Mouse (Mus musculus): ENCODE data around the gene Akt2. TPM values are rescaled to one million over a fixed set of nuclear protein-coding genes. Genes with fewer than 3 reads are reported as not detected.

Gene Akt2
- polyA plus RNA-seq, 1 experiment from 2014 or later, result 96.7 TPM

GRCm38 (mm10) chr7:27596586-27597503, 5.5 kb downstream of the Akt2 start:
- Histone ChIP-seq H3K27ac (ENCODE audit: low read depth, low read length) (peak overlapping the region; percentile 86), H3K4me2 (replicated peaks; ENCODE audit: low read depth, low read length) (peak overlapping the region; percentile 27), H3K4me3 (ENCODE audit: low read length) (no peak overlapping the region), H3K27me3 (ENCODE audit: control insufficient read depth, insufficient read depth, low read length) (no peaks in the 10 kb centered on the region), H3K36me3 (ENCODE audit: control insufficient read depth, insufficient read depth, low read length) (peaks cover 2% of the 10 kb centered on the region; the same call in 1 of the 2 replicates), H3K9ac (ENCODE audit: low read depth, low read length) (peak overlapping the region; percentile 48; the same call in 1 of the 2 replicates), H3K4me1 (ENCODE audit: control insufficient read depth, insufficient read depth, low read length) (peaks cover 42% of the 10 kb centered on the region), H3K9me3 (ENCODE audit: control insufficient read depth, low read length) (no peaks in the 10 kb centered on the region)
- peak; percentile 50; the same call in 1 of the 2 replicates for ATAC-seq (ENCODE audit: low FRiP score, low TSS enrichment)
- WGBS, result 22% methylated on average over 10 of the region's 10 CpGs

- Histone ChIP-seq H3K4me2 (replicated peaks; ENCODE audit: low read depth, low read length) (no peak overlapping the region; the same call in 1 of the 2 replicates), H3K4me3 (ENCODE audit: low read length) (no peak overlapping the region), H3K27ac (ENCODE audit: low read depth, low read length) (peak overlapping the region; percentile 86; the same call in 1 of the 2 replicates), H3K4me1 (ENCODE audit: control insufficient read depth, insufficient read depth, low read length) (peaks cover 35% of the 10 kb centered on the region), H3K9me3 (ENCODE audit: control insufficient read depth, low read length) (no peaks in the 10 kb centered on the region), H3K9ac (ENCODE audit: low read depth, low read length) (no peak overlapping the region), H3K27me3 (ENCODE audit: control insufficient read depth, insufficient read depth, low read length) (no peaks in the 10 kb centered on the region), H3K36me3 (ENCODE audit: control insufficient read depth, insufficient read depth, low read length) (peaks cover 2% of the 10 kb centered on the region)
- WGBS, result 84% methylated on average over 7 of the region's 7 CpGs
- ATAC-seq (ENCODE audit: low FRiP score, low TSS enrichment), result no peak
Observed at GRCm38 (mm10) chr7:27598053-27598452, 6.7 kb downstream of the Akt2 start.

GRCm38 (mm10) chr7:27601628-27602027, 10.3 kb downstream of the Akt2 start:
- Histone ChIP-seq H3K4me2 (replicated peaks; ENCODE audit: low read depth, low read length) (no peak overlapping the region), H3K9ac (ENCODE audit: low read depth, low read length) (no peak overlapping the region), H3K4me1 (ENCODE audit: control insufficient read depth, insufficient read depth, low read length) (peaks cover 30% of the 10 kb centered on the region), H3K9me3 (ENCODE audit: control insufficient read depth, low read length) (no peaks in the 10 kb centered on the region), H3K4me3 (ENCODE audit: low read length) (no peak overlapping the region), H3K27ac (ENCODE audit: low read depth, low read length) (0 out of 2 replicates have a peak overlapping the region, but pooled peaks have one; percentile 11), H3K27me3 (ENCODE audit: control insufficient read depth, insufficient read depth, low read length) (no peaks in the 10 kb centered on the region), H3K36me3 (ENCODE audit: control insufficient read depth, insufficient read depth, low read length) (no peaks in the 10 kb centered on the region; the same call in 1 of the 2 replicates)
- WGBS, result 70% methylated on average over 4 of the region's 4 CpGs
- no peak for ATAC-seq (ENCODE audit: low FRiP score, low TSS enrichment)

GRCm38 (mm10) chr7:27602161-27602560, 10.8 kb downstream of the Akt2 start:
- Histone ChIP-seq H3K9me3 (ENCODE audit: control insufficient read depth, low read length) (no peaks in the 10 kb centered on the region), H3K36me3 (ENCODE audit: control insufficient read depth, insufficient read depth, low read length) (no peaks in the 10 kb centered on the region; the same call in 1 of the 2 replicates), H3K27ac (ENCODE audit: low read depth, low read length) (no peak overlapping the region), H3K4me3 (ENCODE audit: low read length) (no peak overlapping the region), H3K4me2 (replicated peaks; ENCODE audit: low read depth, low read length) (no peak overlapping the region), H3K9ac (ENCODE audit: low read depth, low read length) (no peak overlapping the region), H3K27me3 (ENCODE audit: control insufficient read depth, insufficient read depth, low read length) (no peaks in the 10 kb centered on the region), H3K4me1 (ENCODE audit: control insufficient read depth, insufficient read depth, low read length) (peaks cover 29% of the 10 kb centered on the region)
- no peak for ATAC-seq (ENCODE audit: low FRiP score, low TSS enrichment)
- WGBS, result 78% methylated on average over 2 of the region's 2 CpGs

GRCm38 (mm10) chr7:27602835-27603234, 11.5 kb downstream of the Akt2 start:
- Histone ChIP-seq H3K27ac (ENCODE audit: low read depth, low read length) (no peak overlapping the region), H3K27me3 (ENCODE audit: control insufficient read depth, insufficient read depth, low read length) (no peaks in the 10 kb centered on the region), H3K4me1 (ENCODE audit: control insufficient read depth, insufficient read depth, low read length) (peaks cover 30% of the 10 kb centered on the region; the same call in 1 of the 2 replicates), H3K36me3 (ENCODE audit: control insufficient read depth, insufficient read depth, low read length) (peaks cover 3% of the 10 kb centered on the region; the same call in 1 of the 2 replicates), H3K4me3 (ENCODE audit: low read length) (no peak overlapping the region), H3K4me2 (replicated peaks; ENCODE audit: low read depth, low read length) (no peak overlapping the region), H3K9ac (ENCODE audit: low read depth, low read length) (no peak overlapping the region), H3K9me3 (ENCODE audit: control insufficient read depth, low read length) (no peaks in the 10 kb centered on the region)
- ATAC-seq (ENCODE audit: low FRiP score, low TSS enrichment), result no peak
- WGBS, result 75% methylated on average over 7 of the region's 7 CpGs

DNA sequence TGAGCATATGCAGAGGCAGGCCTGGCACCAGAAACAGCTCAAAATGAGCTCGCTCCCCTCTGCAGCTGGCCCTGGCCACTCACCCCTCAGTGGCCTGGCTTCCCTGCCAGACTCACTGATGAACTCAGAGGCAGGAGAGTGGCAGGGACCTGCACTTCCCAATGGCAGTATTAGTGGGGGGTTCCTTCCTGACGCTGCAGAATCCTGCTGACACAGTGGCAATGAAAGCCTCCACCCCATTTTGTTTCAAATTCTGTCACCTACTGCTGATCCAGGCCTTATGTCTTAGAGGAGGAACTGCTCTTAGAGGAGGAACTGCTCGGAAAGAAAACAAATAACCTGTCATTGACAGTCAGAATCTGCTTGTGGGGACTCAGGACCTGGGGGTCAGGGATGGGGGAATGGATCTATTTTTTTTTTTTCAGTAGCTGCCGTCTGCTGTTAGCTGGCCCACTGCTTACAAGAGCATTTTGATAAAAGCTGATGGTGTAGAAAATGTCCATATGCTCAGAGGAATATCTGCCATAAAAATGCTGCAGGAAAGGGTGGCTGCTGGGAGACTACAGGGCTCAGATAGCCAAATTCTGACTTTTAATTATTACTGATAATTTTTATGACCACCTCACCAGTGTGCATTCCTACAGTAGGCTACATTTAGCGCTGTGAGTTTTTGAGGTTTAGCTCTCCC, 13.5 kb downstream of the Akt2 start:
- ATAC-seq (ENCODE audit: low FRiP score, low TSS enrichment), result no peak
- Histone ChIP-seq H3K36me3 (ENCODE audit: control insufficient read depth, insufficient read depth, low read length) (peaks cover 13% of the 10 kb centered on the region; the same call in 1 of the 2 replicates), H3K27ac (ENCODE audit: low read depth, low read length) (no peak overlapping the region), H3K27me3 (ENCODE audit: control insufficient read depth, insufficient read depth, low read length) (no peaks in the 10 kb centered on the region), H3K4me1 (ENCODE audit: control insufficient read depth, insufficient read depth, low read length) (peaks cover 34% of the 10 kb centered on the region; the same call in 1 of the 2 replicates), H3K9me3 (ENCODE audit: control insufficient read depth, low read length) (no peaks in the 10 kb centered on the region), H3K4me3 (ENCODE audit: low read length) (no peak overlapping the region), H3K4me2 (replicated peaks; ENCODE audit: low read depth, low read length) (no peak overlapping the region), H3K9ac (ENCODE audit: low read depth, low read length) (no peak overlapping the region; the same call in 1 of the 2 replicates)
- WGBS, result 53% methylated on average over 5 of the region's 5 CpGs

DNA sequence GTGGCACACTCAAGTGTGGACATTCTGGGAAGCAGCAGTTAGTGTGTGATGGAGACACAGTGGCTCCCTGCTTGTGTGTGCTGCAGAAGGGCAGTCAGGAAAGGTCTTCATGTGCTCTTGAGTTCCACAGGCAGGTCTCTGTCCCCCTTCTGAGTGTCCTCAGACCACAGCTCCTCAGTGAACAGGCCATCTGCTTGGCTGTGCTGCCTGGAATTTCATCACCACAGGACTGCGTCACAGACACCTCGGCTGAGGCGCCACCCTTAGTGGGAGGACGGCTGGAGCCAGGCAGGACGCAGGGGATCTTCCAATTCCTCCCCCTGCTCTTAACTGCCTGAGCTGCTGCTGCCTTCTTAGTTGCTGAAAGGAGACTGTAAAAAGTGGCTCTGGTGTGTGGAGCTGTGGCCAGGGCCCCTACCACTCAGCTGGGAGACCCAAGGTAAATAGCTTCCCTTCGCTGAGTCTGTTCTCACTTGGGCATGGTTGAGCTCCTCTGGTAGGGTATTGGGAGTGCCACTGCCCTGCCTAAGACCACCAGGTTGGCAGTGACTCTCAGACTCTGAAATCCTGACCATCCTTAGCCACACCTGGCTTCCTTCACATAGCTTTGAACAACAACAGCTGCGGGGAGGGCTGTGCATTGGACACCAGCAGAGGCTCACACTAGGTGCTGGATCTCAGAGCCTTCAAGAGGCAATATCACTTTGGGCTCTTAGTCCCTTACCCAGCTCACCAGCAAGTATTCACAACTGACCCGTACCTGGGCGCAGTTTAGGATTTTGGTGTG, 14.3 kb downstream of the Akt2 start:
- H3K27ac ChIP-seq (ENCODE audit: low read depth, low read length), result no peak overlapping the region; the same call in 1 of the 2 replicates
- H3K4me1 ChIP-seq (ENCODE audit: control insufficient read depth, insufficient read depth, low read length), result peaks cover 34% of the 10 kb centered on the region; the same call in 1 of the 2 replicates
- no peaks in the 10 kb centered on the region for H3K9me3 ChIP-seq (ENCODE audit: control insufficient read depth, low read length)
- H3K4me2 ChIP-seq (replicated peaks; ENCODE audit: low read depth, low read length), result no peak overlapping the region
- peaks cover 22% of the 10 kb centered on the region; the same call in 1 of the 2 replicates for H3K36me3 ChIP-seq (ENCODE audit: control insufficient read depth, insufficient read depth, low read length)
- no peak overlapping the region for H3K4me3 ChIP-seq (ENCODE audit: low read length)
- H3K9ac ChIP-seq (ENCODE audit: low read depth, low read length), result no peak overlapping the region
- 46% methylated on average over 9 of the region's 9 CpGs for WGBS
- peak; percentile 32; the same call in 1 of the 2 replicates for ATAC-seq (ENCODE audit: low FRiP score, low TSS enrichment)
- no peaks in the 10 kb centered on the region for H3K27me3 ChIP-seq (ENCODE audit: control insufficient read depth, insufficient read depth, low read length)

GRCm38 (mm10) chr7:27606481-27607254, 15.3 kb downstream of the Akt2 start:
- Histone ChIP-seq H3K36me3 (ENCODE audit: control insufficient read depth, insufficient read depth, low read length) (peaks cover 25% of the 10 kb centered on the region; the same call in 1 of the 2 replicates), H3K9ac (ENCODE audit: low read depth, low read length) (no peak overlapping the region), H3K4me1 (ENCODE audit: control insufficient read depth, insufficient read depth, low read length) (peaks cover 28% of the 10 kb centered on the region; the same call in 1 of the 2 replicates), H3K4me3 (ENCODE audit: low read length) (no peak overlapping the region), H3K9me3 (ENCODE audit: control insufficient read depth, low read length) (no peaks in the 10 kb centered on the region), H3K4me2 (replicated peaks; ENCODE audit: low read depth, low read length) (no peak overlapping the region), H3K27ac (ENCODE audit: low read depth, low read length) (no peak overlapping the region), H3K27me3 (ENCODE audit: control insufficient read depth, insufficient read depth, low read length) (no peaks in the 10 kb centered on the region)
- 41% methylated on average over 10 of the region's 10 CpGs for WGBS
- ATAC-seq (ENCODE audit: low FRiP score, low TSS enrichment), result peak; percentile 65
